Mouse (Mus musculus) hindbrain, embryonic 14.5 days (tissue): ENCODE data around the gene Bcl2l10. TPM values are rescaled to one million over a fixed set of nuclear protein-coding genes. Genes with fewer than 3 reads are reported as not detected.
"Not testable (repeated sequence)": the region's sequence is repeated elsewhere in the genome, so short reads cannot be mapped to it uniquely, and the experiment has no call there.

ENCODE experiments used
- ATAC-seq: fragments of 200-750 bp; cut with Nextera tagmentation; 2 replicates; pipeline ENCODE4 v1.8.0; 2017; ENCODE audit warnings: moderate number of reproducible peaks, mild to moderate bottlenecking, moderate TSS enrichment, moderate library complexity; ENCODE audit not compliant: low FRiP score
- DNase-seq: peaks from one replicate; pipeline ENCODE4 v3.0.0-alpha.2; 2015; ENCODE audit warnings: low spot score
- H3K27ac ChIP-seq: fragments of 300-500 bp; sonication (generic); 2 replicates; pipeline ENCODE4 v1.5.1; 2014; ENCODE audit warnings: mild to moderate bottlenecking, moderate library complexity
- H3K27me3 ChIP-seq: fragments of 300-500 bp; sonication (generic); 2 replicates; pipeline ENCODE4 v1.6.1; 2014; ENCODE audit warnings: mild to moderate bottlenecking, low read length, mixed read lengths; ENCODE audit not compliant: control insufficient read depth, insufficient read depth
- H3K36me3 ChIP-seq: fragments of 300-500 bp; sonication (generic); replicated peaks from 2 replicates; pipeline ENCODE4 v1.6.1; 2014; ENCODE audit not compliant: control insufficient read depth, insufficient read depth
- H3K4me1 ChIP-seq: fragments of 300-500 bp; sonication (generic); replicated peaks from 2 replicates; pipeline ENCODE4 v1.6.1; 2014; ENCODE audit warnings: antibody characterized with exemption, low read length, mixed read lengths; ENCODE audit not compliant: control insufficient read depth, insufficient read depth
- H3K4me2 ChIP-seq: fragments of 300-500 bp; sonication (generic); replicated peaks from 2 replicates; pipeline ENCODE4 v1.6.1; 2014; ENCODE audit warnings: mild to moderate bottlenecking, moderate library complexity
- H3K4me3 ChIP-seq: fragments of 300-500 bp; sonication (generic); replicated peaks from 2 replicates; pipeline ENCODE4 v1.5.1; 2014; ENCODE audit warnings: mild to moderate bottlenecking, low read length
- H3K9ac ChIP-seq: fragments of 300-500 bp; sonication (generic); 2 replicates; pipeline ENCODE4 v1.6.1; 2014
- H3K9me3 ChIP-seq: fragments of 300-500 bp; sonication (generic); 2 replicates; pipeline ENCODE4 v1.6.1; 2016; ENCODE audit warnings: low read length; ENCODE audit not compliant: control insufficient read depth
- WGBS: fragments of 180-500 bp; shearing (Covaris S2); extraction: QIAGEN DNeasy Blood & Tissue Kit; methylation state at CpG from one replicate; pipeline ENCODE4 v1.1.7; 2014; 5-methylcytosine and 5-hydroxymethylcytosine counted together
- polyA plus RNA-seq: library from polyadenylated mRNA; unstranded; fragments of >200 nt; fragmentation: Nextera tagmentation; extraction: Ambion mirVana; gene quantifications from 2 replicates; pipeline ENCODE4 v1.2.1, GENCODE M21; 2014

Gene Bcl2l10
- polyA plus RNA-seq, 1 experiment from 2014 or later, result not detected

- DNase-seq (no peak), ATAC-seq (no peak)
- 86% methylated on average over 4 of the region's 4 CpGs for WGBS
- H3K4me1 ChIP-seq, result no peaks in the 10 kb centered on the region
- no peaks in the 10 kb centered on the region for H3K36me3 ChIP-seq
- H3K4me3 ChIP-seq, result no peak overlapping the region
- no peak overlapping the region for H3K9ac ChIP-seq
- H3K9me3 ChIP-seq, result no peaks in the 10 kb centered on the region
- H3K27ac ChIP-seq, result no peak overlapping the region
- no peak overlapping the region for H3K4me2 ChIP-seq
- no peaks in the 10 kb centered on the region for H3K27me3 ChIP-seq
Measured at GRCm38 (mm10) chr9:75362201-75362600, 14.6 kb downstream of the Bcl2l10 start.

GRCm38 (mm10) chr9:75363001-75363400, 15.4 kb downstream of the Bcl2l10 start:
- Histone ChIP-seq H3K27ac (no peak overlapping the region), H3K27me3 (no peaks in the 10 kb centered on the region), H3K36me3 (no peaks in the 10 kb centered on the region), H3K4me1 (no peaks in the 10 kb centered on the region), H3K9me3 (no peaks in the 10 kb centered on the region), H3K4me3 (no peak overlapping the region), H3K4me2 (no peak overlapping the region), H3K9ac (no peak overlapping the region)
- WGBS, result 86% methylated on average over 5 of the region's 5 CpGs
- DNase-seq, result no peak
- ATAC-seq, result no peak

DNA sequence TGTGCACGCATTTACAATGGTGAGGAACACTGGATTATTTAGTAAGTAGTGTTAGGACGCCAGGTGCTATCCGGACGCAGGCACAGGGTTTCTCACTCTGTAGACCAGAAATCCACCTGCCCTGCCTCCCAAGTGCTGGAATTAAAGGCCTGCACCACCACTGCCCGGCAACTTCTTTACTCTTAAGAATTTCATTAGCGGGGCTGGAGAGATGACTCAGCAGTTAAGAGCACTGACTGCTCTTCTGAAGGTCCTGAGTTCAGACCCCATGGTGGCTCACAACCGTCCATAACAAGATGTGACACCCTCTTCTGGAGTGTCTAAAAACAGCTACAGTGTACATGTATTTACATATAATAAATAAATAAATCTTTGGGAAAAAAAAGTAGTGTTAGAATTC, 16.1 kb downstream of the Bcl2l10 start:
- not testable (repeated sequence) for H3K9ac ChIP-seq, H3K4me1 ChIP-seq, H3K4me3 ChIP-seq, H3K4me2 ChIP-seq, ATAC-seq, H3K36me3 ChIP-seq, H3K27ac ChIP-seq, H3K9me3 ChIP-seq, DNase-seq, H3K27me3 ChIP-seq
- WGBS, result 75% methylated on average over 7 of the region's 7 CpGs

GRCm38 (mm10) chr9:75365195-75365594, 17.6 kb downstream of the Bcl2l10 start:
- no peak overlapping the region for H3K4me3 ChIP-seq
- no peak for DNase-seq
- H3K4me1 ChIP-seq, result no peaks in the 10 kb centered on the region
- no peak overlapping the region for H3K9ac ChIP-seq
- no peak overlapping the region for H3K4me2 ChIP-seq
- no peak for ATAC-seq
- no peaks in the 10 kb centered on the region for H3K36me3 ChIP-seq
- peaks cover 4% of the 10 kb centered on the region; the same call in 1 of the 2 replicates for H3K9me3 ChIP-seq
- no peaks in the 10 kb centered on the region for H3K27me3 ChIP-seq
- WGBS, result 61% methylated on average over 4 of the region's 4 CpGs
- H3K27ac ChIP-seq, result no peak overlapping the region

DNA sequence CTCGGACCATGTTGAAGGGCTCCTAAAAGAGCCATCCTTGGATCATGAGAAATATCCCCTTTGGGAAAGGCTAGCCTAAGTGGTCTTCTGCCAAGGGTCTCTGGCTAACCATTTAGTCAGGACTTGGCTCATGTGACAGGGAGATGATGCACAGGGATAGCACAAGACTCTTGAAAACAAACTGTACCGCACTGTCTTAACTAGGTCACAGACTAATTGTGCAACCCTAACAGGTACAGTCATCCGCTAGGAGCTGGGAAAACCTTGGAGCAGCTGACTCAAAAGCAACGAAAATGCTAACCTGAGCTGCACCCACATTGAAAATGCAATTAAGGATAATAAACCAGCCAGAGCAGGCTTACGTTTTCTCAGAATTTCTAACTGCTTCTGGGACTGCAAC, 18.6 kb downstream of the Bcl2l10 start:
- Histone ChIP-seq H3K9me3 (peaks cover 10% of the 10 kb centered on the region), H3K27ac (no peak overlapping the region), H3K9ac (no peak overlapping the region), H3K36me3 (no peaks in the 10 kb centered on the region), H3K4me3 (no peak overlapping the region), H3K4me1 (no peaks in the 10 kb centered on the region), H3K4me2 (no peak overlapping the region), H3K27me3 (no peaks in the 10 kb centered on the region)
- WGBS, result 79% methylated on average over 5 of the region's 5 CpGs
- ATAC-seq, result no peak
- DNase-seq, result no peak

DNA sequence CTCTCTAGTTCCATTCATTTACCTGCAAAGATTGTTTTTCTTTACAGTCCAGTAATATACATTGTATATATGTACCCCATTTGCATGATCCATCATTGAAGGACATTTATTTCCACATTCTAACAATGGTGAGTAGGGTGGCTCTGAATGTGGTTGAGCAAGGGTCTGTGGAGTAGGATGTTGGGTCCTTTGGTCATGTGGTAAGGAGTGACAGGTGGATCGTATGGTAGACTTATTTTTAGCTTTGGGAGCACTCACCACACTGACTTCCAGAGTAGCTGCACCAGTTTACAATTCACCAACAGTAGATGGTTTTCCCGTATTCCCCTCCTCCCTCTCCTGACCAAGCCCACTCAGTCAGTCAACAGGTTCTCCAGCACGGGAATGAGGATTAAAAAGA, 21.2 kb downstream of the Bcl2l10 start:
- Histone ChIP-seq H3K4me1 (no peaks in the 10 kb centered on the region), H3K36me3 (no peaks in the 10 kb centered on the region), H3K4me2 (no peak overlapping the region), H3K9ac (no peak overlapping the region), H3K27me3 (no peaks in the 10 kb centered on the region), H3K27ac (no peak overlapping the region), H3K9me3 (peaks cover 10% of the 10 kb centered on the region), H3K4me3 (no peak overlapping the region)
- WGBS, result 81% methylated on average over 3 of the region's 3 CpGs
- ATAC-seq, result no peak
- DNase-seq, result no peak

DNA sequence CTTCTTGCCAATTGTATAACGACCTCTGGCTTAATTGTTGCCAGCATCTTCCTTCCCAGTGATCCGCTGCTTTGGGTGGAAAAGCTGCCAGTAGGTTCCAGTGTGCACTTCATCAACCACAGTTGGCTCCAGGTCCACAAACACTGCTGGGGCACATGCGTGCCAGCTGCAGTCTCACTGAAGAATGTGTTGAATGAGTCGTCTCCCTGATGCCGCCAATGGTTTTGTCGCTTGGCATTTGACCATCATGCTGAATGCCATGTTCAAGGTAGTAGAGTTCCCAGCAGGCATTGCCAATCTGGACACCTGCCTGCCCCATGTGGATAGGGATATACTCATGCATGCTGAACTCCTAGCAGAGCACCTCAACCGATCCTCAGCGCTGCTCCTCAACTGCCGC, 28.0 kb downstream of the Bcl2l10 start:
- no peak overlapping the region for H3K27ac ChIP-seq
- H3K4me3 ChIP-seq, result no peak overlapping the region
- no peak for DNase-seq
- H3K27me3 ChIP-seq, result no peaks in the 10 kb centered on the region
- H3K4me2 ChIP-seq, result no peak overlapping the region
- H3K9me3 ChIP-seq, result peaks cover 1% of the 10 kb centered on the region
- ATAC-seq, result no peak
- no peak overlapping the region for H3K9ac ChIP-seq
- no peaks in the 10 kb centered on the region for H3K4me1 ChIP-seq
- no peaks in the 10 kb centered on the region for H3K36me3 ChIP-seq
- WGBS, result 91% methylated on average over 9 of the region's 9 CpGs

- Histone ChIP-seq H3K9me3 (no peaks in the 10 kb centered on the region), H3K27ac (no peak overlapping the region), H3K27me3 (no peaks in the 10 kb centered on the region), H3K4me3 (no peak overlapping the region), H3K4me2 (no peak overlapping the region), H3K9ac (no peak overlapping the region), H3K36me3 (no peaks in the 10 kb centered on the region), H3K4me1 (no peaks in the 10 kb centered on the region)
- no peak for ATAC-seq
- WGBS, result 90% methylated on average over 1 of the region's 1 CpGs
- DNase-seq, result no peak
Measured at GRCm38 (mm10) chr9:75376428-75376827, 28.9 kb downstream of the Bcl2l10 start.

DNA sequence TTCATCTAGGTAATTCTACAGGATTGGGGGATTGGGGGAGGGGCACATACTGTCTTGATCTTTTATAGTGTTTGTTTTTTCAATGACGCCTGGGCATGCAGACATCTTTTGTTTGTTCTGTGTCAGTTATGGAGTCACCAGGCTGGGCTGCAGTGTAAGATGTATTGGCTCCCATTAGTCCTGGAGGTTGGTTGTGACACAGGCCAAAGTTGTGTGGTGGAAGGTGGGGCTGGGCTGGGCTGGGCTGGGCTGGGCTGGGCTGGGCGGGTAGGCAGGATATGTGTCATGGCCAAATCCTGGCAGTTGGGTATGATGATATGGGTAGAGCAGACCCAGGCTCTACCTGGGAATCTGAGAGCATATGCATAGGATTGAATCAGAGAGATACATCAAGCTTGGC, 31.2 kb downstream of the Bcl2l10 start:
- H3K36me3 ChIP-seq, result no peaks in the 10 kb centered on the region
- H3K27ac ChIP-seq, result no peak overlapping the region
- no peak for DNase-seq
- H3K4me2 ChIP-seq, result no peak overlapping the region
- H3K4me1 ChIP-seq, result no peaks in the 10 kb centered on the region
- WGBS, result 88% methylated on average over 2 of the region's 2 CpGs
- H3K9ac ChIP-seq, result no peak overlapping the region
- no peak overlapping the region for H3K4me3 ChIP-seq
- no peaks in the 10 kb centered on the region for H3K27me3 ChIP-seq
- no peak for ATAC-seq
- H3K9me3 ChIP-seq, result no peaks in the 10 kb centered on the region

GRCm38 (mm10) chr9:75382825-75383224, 35.3 kb downstream of the Bcl2l10 start:
- peaks cover 24% of the 10 kb centered on the region for H3K36me3 ChIP-seq
- no peak overlapping the region for H3K4me3 ChIP-seq
- no peak overlapping the region for H3K4me2 ChIP-seq
- WGBS, result 88% methylated on average over 14 of the region's 14 CpGs
- ATAC-seq, result no peak
- H3K9me3 ChIP-seq, result no peaks in the 10 kb centered on the region
- no peak overlapping the region for H3K9ac ChIP-seq
- H3K27me3 ChIP-seq, result no peaks in the 10 kb centered on the region
- H3K27ac ChIP-seq, result no peak overlapping the region
- no peaks in the 10 kb centered on the region for H3K4me1 ChIP-seq
- DNase-seq, result no peak
